Mouse (Mus musculus) olfactory bulb, adult 2 months (tissue): ENCODE results near the gene Pex6. TPM values are rescaled to one million over a fixed set of nuclear protein-coding genes. Genes with fewer than 3 reads are reported as not detected.
"Not testable (repeated sequence)": the region's sequence is repeated elsewhere in the genome, so short reads cannot be mapped to it uniquely, and the experiment has no call there.

Experiments
- H3K27ac ChIP-seq: fragments of 200-500 bp; 2 replicates; pipeline ENCODE4 v1.5.1; 2012; ENCODE audit warnings: low read depth, low read length; ENCODE audit not compliant: insufficient read depth
- H3K4me1 ChIP-seq: fragments of 200-500 bp; 2 replicates; pipeline ENCODE4 v1.6.1; 2012; ENCODE audit warnings: low read length; ENCODE audit not compliant: control insufficient read depth, insufficient read depth
- H3K4me3 ChIP-seq: fragments of 200-500 bp; 2 replicates; pipeline ENCODE4 v1.5.1; 2012; ENCODE audit warnings: mild to moderate bottlenecking, low read depth, low read length, moderate library complexity; ENCODE audit not compliant: insufficient read depth
- CTCF ChIP-seq: fragments of 200-500 bp; IDR thresholded peaks from 2 replicates; pipeline ENCODE4 v1.5.1; 2012; ENCODE audit warnings: low read depth, mild to moderate bottlenecking, low read length, moderate library complexity; ENCODE audit not compliant: insufficient read depth
- POLR2A ChIP-seq: fragments of 200-500 bp; IDR thresholded peaks from 2 replicates; pipeline ENCODE4 v1.6.1; 2012; ENCODE audit warnings: mild to moderate bottlenecking, low read depth, low read length, moderate library complexity; ENCODE audit not compliant: insufficient read depth
- WGBS: fragments of 180-500 bp; shearing (Covaris S2); methylation state at CpG from one replicate; pipeline ENCODE4 v1.1.7; 2018; 5-methylcytosine and 5-hydroxymethylcytosine counted together
- polyA plus RNA-seq: library from polyadenylated mRNA; stranded (reverse); fragments of >200 nt; gene quantifications from 2 replicates; pipeline ENCODE4 v1.2.4, GENCODE M21; 2012; ENCODE audit warnings: low replicate concordance; ENCODE audit not compliant: missing spikeins, insufficient read depth, insufficient read length

Pex6 gene
- polyA plus RNA-seq, 1 experiment: not detected

DNA sequence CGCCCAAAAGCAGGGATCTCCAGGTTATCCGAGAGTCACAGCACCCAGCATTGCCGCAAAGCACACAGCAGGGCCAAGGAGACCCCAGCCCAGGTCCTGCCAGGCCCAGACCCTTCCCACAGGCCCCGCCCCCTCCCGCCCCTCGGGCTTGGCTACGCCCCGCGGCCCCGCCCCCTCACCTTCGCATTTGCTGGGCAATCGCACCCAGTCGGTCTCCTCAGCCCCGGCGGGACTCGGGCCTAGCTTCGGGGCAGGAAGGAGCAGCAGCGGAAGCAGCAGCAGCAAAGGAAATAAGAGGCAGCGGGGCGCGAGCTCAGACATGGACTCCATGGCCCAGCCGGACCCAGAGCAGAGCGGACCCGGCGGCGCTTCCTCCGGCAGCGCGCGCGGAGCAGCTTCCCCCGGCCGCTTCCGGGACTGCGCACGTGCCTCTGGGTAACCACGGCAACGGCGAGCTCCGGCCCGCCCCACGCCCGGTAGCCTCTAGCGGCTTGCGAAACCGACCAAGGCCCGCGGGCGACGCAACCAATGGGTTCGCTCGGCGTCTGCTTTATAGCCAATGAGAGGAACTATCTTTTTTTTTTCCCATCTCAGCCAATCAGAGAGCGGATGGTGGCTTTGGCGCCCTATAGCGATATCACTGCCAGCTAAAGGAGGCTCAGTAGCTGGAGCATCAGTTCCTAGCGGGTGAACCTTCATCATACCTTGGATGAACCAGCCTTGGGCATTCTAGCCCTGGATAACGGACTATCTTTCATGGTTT is 40.7 kb downstream of the Pex6 start, which contains the start of gene Cnpy3:
Gene Cnpy3 (minus strand): TSS at position 421 of the 763 bp plus-strand sequence.
- Histone ChIP-seq H3K4me3 (peak within 1 kb of the TSS; percentile 91), H3K27ac (peak within 1 kb of the TSS; percentile 55), H3K4me1 (peaks cover 9% of the 10 kb centered on the region; the same call in 1 of the 2 replicates)
- TF ChIP-seq CTCF (no peak), POLR2A (peak; percentile 92)
- under 1% methylated on average over 58 of the region's 58 CpGs for whole genome bisulfite sequencing

DNA sequence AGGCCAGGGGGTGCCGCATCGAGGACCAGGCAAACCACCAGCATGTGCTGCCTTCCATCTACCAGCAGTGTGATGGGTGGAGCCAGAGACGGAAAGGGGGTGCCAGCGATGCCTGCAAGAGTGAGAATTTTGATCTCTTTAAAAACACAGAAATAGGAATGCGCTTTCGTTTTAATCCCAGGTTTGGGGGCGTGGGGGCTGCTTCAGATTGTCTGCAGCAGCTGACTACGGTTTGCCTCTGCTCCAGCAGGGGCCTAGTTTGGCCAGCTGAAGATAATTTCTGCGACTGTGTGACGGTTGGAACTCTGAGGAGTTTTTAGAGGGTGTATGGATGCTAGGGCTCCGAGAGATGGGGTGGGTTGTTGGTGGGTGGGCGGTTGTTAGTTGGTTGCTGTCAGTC is 47.5 kb downstream of the Pex6 start:
- Histone ChIP-seq H3K4me1 (no peaks in the 10 kb centered on the region), H3K4me3 (no peak overlapping the region), H3K27ac (no peak overlapping the region)
- 78% methylated on average over 12 of the region's 12 CpGs for WGBS
- TF ChIP-seq POLR2A (no peak), CTCF (no peak)

DNA sequence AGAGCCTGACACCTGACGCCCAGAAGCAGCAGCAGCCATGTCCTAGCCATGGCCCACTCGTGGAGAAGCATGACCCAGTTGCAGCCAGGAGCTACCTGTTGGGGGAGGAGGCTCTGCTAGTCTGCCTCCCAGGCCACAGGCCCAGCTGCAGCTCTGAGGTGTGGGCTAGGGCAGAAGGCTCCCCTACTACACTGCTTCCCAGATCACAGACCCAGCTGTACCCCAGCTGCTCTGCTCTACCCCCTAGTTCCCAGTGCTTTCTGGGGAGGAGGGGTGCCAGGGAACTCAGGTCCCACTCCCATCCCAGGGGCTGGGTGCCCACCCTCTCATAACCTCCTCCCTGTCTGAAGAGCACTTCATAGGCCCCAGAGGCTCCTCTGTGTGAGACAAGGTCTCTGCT is 52.3 kb downstream of the Pex6 start, which contains the start of gene Ptcra:
Gene Ptcra (minus strand): TSS at position 169 of the 400 bp plus-strand sequence.
- TF ChIP-seq CTCF (no peak), POLR2A (no peak)
- 64% methylated on average over 2 of the region's 2 CpGs for WGBS
- Histone ChIP-seq H3K4me1 (0 out of 2 replicates have a peak, but pooled peaks cover 2% of the 10 kb centered on the region), H3K27ac (no peak within 1 kb of the TSS), H3K4me3 (no peak within 1 kb of the TSS)

DNA sequence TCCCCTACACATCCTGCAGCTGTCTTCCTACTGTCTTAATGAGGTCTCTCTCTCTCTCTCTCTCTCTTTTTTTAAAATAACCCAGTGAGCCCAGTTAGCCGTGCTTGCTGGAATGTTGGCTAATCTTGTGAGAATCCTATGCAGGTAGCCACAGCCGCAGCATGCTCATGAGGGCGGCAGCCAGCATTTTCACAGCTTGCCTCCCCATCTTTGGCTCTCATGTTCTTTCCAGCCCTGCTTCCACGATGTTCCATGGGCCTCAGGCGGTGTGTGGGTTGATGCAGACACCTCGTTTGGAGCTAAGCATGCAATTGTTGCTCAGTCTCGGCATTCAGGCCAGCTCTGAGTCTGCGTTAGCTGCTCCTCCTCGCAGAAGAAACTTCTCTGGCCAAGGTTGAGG is 53.7 kb downstream of the Pex6 start:
- not testable (repeated sequence) for H3K4me3 ChIP-seq, H3K4me1 ChIP-seq, H3K27ac ChIP-seq
- WGBS: 41% methylated on average over 9 of the region's 9 CpGs

DNA sequence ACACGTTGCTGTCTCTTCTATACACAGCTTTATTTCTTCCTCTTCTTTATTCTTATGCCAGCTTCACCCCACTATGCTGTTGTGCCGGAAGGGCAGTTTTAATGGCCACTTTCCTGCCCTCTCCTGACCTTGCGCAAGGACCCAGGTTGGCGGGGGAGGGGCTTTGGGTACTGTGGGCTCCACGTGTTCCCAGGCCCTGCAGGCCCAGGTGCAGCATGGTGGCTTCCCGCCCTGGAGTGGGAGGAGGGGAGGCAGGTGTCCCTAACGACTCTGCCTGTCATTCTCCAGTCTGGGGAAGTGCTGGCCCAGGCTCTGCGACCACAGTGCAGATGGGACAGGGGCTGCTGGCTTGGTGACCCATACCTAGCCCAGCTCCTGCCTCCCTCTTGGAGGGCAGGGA is 56.6 kb downstream of the Pex6 start:
- TF ChIP-seq POLR2A (no peak), CTCF (no peak)

DNA sequence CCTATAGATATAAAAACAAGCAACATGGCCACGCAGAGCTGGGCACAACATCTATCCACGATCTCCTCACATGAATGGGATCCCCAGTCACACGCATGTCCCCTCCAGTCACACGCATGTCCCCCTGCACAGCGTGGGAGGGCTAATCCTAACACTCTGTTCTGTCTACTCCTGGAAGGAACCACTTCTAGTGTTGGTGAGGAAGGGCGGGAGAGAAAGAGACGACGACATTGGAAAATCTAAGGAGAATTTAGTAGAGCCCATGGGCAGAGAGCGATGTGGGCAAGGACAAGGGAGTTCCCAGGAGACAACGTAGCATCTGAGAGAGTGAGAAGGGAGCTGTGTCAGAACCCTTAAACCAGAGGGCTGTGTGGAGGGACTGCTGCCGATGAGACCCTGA is 59.3 kb downstream of the Pex6 start:
- peaks cover 7% of the 10 kb centered on the region for H3K4me1 ChIP-seq

More for the DNA sequence above, 56.6 kb downstream of the Pex6 start:
- Histone ChIP-seq H3K4me1 (peaks cover 5% of the 10 kb centered on the region; the same call in 1 of the 2 replicates), H3K27ac (no peak overlapping the region), H3K4me3 (no peak overlapping the region)
- WGBS: 62% methylated on average over 8 of the region's 8 CpGs

DNA sequence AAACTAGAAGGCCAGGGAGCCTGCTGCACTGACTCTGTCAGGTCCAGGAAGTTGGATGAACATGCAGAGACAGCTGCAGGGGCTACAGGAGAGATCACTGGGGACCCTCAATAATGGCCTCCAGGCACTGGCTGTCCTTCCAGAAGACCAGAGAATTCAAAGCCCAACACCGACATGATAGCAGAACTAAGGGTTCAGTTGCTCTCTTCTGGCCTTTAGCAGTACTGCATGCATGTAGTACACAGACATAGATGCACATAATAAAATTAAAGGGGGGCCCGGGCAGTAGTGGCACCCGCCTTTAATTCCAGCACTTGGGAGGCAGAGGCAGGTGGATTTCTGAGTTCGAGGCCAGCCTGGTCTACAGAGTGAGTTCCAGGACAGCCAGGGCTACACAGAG is 59.8 kb downstream of the Pex6 start:
- Histone ChIP-seq H3K27ac (no peak overlapping the region), H3K4me3 (no peak overlapping the region), H3K4me1 (peaks cover 7% of the 10 kb centered on the region)
- 88% methylated on average over 4 of the region's 4 CpGs for WGBS
- TF ChIP-seq CTCF (no peak), POLR2A (no peak)

More for the DNA sequence above, 59.3 kb downstream of the Pex6 start:
- no peak for TF ChIP-seq POLR2A
- no peak for TF ChIP-seq CTCF
- Histone ChIP-seq H3K27ac (no peak overlapping the region), H3K4me3 (no peak overlapping the region)
- WGBS: 89% methylated on average over 11 of the region's 11 CpGs

DNA sequence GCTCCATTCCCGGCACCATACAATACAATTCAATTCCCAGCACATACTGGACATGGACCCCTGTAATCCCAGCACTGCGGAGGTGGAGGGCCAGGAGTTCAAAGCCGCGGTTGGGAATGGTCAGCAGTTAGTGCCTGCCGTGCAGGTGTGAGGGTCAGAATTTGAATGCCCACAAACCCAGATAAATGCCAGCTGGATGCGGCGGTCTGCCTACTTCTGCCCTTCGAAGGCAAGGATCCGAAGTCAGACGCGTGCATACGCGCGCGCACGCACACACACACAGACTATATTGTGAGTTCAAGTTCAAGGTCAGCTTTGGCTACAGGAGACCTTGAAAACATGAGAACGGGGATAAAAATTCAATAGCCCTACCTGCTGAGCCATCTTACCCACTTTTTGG is 60.4 kb downstream of the Pex6 start:
- Histone ChIP-seq H3K27ac (no peak overlapping the region), H3K4me3 (no peak overlapping the region), H3K4me1 (peaks cover 7% of the 10 kb centered on the region)
- WGBS: 68% methylated on average over 17 of the region's 17 CpGs
- TF ChIP-seq CTCF: no peak
- TF ChIP-seq POLR2A: no peak

DNA sequence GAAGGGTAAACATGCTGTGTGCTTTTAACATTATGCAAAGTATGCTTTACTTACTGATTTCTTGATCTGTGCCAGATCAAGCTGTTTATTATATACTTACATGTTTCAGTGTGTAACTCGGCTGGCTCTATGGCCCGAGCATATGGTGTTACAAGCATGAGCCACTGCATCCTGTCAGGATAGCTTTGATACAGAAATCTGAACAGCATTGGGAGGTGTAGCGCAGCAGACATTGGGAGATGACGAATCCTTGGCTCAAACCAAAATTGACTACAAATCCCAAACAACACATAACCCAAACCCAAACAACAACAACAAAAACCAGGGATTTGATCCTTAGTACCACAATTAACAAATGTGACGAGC is 60.8 kb downstream of the Pex6 start:
- peak overlapping the region; percentile 80 for H3K4me3 ChIP-seq
- peak overlapping the region; percentile 56; the same call in 1 of the 2 replicates for H3K27ac ChIP-seq
- no peak for TF ChIP-seq POLR2A
- no peak for TF ChIP-seq CTCF
- H3K4me1 ChIP-seq: peaks cover 7% of the 10 kb centered on the region
- 2% methylated on average over 5 of the region's 5 CpGs for WGBS
